Mouse (Mus musculus) megakaryocyte, embryonic 14.5 days (primary cell): ENCODE measurements at regions not wholly inside any gene's neighbourhood (a gene's known extent, or its start where the extent isn't known, plus 50 kb on each side); places are given as distances from the start of the nearest gene placed in this dataset.
"Not testable (repeated sequence)": the region's sequence is repeated elsewhere in the genome, so short reads cannot be mapped to it uniquely, and the experiment has no call there.

ENCODE experiments used
- H3K27me3 ChIP-seq: replicated peaks from 2 replicates; pipeline ENCODE3; 2012; ENCODE audit warnings: inconsistent platforms
- H3K36me3 ChIP-seq: replicated peaks from 2 replicates; pipeline ENCODE3; 2012; ENCODE audit warnings: low read length, inconsistent platforms, mixed read lengths
- H3K4me1 ChIP-seq: 2 replicates; pipeline ENCODE4 v1.6.1; 2012; ENCODE audit warnings: inconsistent platforms
- H3K4me3 ChIP-seq: replicated peaks from 2 replicates; pipeline ENCODE3; 2012; ENCODE audit warnings: moderate library complexity, mild to moderate bottlenecking, inconsistent platforms
- H3K9me3 ChIP-seq: 2 replicates; pipeline ENCODE4 v1.6.1; 2012; ENCODE audit warnings: inconsistent platforms
- FLI1 ChIP-seq: IDR thresholded peaks from 2 replicates; pipeline ENCODE4 v1.6.1; 2012; ENCODE audit warnings: low read length, inconsistent platforms, mixed read lengths
- GATA1 ChIP-seq: IDR thresholded peaks from 3 replicates; pipeline ENCODE4 v1.6.1; 2012; ENCODE audit warnings: mixed read lengths, low read length, inconsistent platforms, borderline replicate concordance

DNA sequence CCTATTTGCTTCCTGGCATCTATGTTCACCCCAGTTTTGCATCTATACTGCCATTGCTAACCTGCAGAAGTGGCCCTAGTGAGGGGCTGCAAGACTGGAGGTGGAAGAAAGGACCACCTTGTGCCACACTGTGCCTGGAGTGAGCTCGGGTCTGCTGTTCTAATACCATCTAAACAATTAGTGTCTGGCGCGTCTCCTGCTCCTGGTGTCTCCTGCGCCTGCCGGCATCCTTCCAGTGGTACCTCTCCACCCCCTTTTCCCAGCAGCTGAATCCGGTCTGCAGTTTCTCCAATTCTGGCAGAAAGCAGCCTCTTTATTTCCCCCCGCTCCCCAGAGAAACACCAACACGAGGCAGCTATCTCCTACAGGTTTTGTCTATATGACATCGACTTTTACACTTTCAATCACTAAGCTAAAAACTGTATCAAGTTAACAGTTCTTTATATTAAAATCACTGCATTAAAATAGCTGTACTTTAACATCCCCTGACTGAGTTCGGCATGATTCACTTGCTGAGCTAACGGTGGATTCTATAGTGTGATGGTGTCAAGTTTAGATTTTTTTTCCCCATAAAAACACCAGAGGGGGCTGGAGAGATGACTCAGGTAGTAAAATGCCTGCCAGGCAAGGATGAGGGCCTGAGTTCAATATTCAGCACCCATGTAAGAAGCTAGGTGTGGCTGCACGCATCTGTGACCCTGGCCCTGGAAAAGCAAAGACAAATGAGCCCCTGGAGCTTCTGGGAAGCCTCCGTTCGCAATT lies 131.1 kb upstream of the 1700025G04Rik start:
- Histone ChIP-seq H3K9me3 (peaks cover 8% of the 10 kb centered on the region; the same call in 1 of the 2 replicates), H3K36me3 (no peaks in the 10 kb centered on the region), H3K27me3 (peaks cover 2% of the 10 kb centered on the region), H3K4me3 (no peak overlapping the region), H3K4me1 (no peaks in the 10 kb centered on the region)
- TF ChIP-seq FLI1 = no peak
- TF ChIP-seq GATA1 = no peak

DNA sequence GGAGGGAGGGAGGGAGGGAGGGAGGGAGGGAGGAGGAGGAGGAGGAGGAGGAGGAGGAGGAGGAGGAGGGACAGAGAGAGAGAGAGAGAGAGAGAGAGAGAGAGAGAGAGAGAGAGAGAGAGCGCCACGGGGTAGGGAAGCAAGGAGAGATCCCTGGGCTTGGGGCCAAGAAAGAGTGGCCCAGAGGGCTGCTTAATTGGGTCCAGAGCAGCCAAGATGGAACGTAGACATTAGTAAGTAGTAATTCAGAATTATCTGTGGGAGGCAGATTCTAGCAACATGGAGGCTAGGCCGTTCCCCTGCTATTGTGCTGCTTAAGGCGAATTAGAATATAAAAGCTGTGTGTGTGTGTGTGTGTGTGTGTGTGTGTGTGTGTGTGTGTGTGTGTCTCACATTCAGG lies 129.8 kb upstream of the 1700025G04Rik start:
- not testable (repeated sequence) for H3K36me3 ChIP-seq, H3K4me3 ChIP-seq, H3K4me1 ChIP-seq, H3K9me3 ChIP-seq, H3K27me3 ChIP-seq

DNA sequence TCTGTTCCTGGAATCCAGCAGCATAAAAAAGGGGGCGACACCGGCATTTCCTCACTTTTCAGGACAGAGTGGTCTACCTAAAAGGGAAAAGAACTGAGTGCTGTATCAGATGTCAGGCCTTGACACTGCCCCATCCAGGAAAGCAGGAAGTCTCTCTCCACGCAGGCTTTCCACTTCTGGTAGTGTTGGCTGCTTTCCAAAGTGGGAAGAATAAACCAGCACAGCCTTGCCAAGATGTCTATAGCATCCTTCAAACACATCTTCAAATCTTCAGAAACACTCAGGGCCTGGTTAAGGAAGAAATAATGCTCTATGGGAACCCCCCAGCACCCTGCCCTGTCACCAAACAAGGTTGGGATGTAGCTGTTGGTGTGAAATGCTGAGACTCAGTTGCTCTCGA lies 127.5 kb upstream of the 1700025G04Rik start:
- Histone ChIP-seq H3K9me3 (no peaks in the 10 kb centered on the region), H3K27me3 (peaks cover 7% of the 10 kb centered on the region), H3K4me1 (no peaks in the 10 kb centered on the region), H3K36me3 (no peaks in the 10 kb centered on the region), H3K4me3 (no peak overlapping the region)
- TF ChIP-seq FLI1 = no peak
- TF ChIP-seq GATA1 = no peak

DNA sequence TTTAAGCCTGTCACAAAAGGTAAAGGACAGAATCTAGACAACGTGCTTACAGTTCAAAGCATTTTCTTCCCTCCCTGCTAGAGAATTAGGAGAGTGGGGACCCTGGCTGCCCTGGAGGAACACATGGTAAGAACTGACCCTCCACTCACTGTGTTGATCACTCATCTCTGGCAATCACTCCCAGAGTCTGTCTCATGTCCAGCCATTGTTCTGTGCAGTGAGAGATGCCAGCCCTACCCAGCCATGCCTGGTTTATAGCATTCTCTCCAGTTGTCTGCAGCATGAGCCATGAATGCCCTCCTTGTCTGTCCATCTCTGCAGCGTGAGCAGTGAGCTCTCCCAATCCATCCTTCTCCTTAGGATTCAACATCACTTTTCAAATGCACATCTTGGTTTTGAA lies 124.5 kb upstream of the 1700025G04Rik start:
- Histone ChIP-seq H3K4me1 (no peaks in the 10 kb centered on the region), H3K9me3 (no peaks in the 10 kb centered on the region), H3K4me3 (no peak overlapping the region), H3K27me3 (peaks cover 4% of the 10 kb centered on the region), H3K36me3 (no peaks in the 10 kb centered on the region)
- TF ChIP-seq FLI1 (no peak), GATA1 (no peak)

DNA sequence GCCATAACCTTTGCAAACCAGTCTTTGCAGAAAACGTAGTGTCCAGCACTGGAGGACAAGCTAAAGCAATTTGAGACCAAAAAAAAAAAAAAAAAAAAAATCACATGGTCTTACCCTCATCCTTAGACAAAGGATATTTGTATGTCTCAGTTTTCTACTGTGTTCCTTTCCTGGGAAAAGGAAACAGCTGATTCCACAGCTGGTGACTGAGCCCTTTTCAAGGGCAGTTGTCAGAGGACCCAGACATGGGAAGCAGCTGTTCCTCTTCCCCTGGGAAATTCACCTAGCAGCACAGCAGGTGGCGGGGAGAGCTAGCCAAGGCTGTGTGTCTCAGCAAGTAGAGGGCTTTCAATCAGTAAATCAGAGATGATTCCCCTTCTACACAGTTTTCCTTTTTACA lies 113.3 kb upstream of the 1700025G04Rik start:
- peaks cover 2% of the 10 kb centered on the region; the same call in 1 of the 2 replicates for H3K9me3 ChIP-seq
- H3K27me3 ChIP-seq = no peaks in the 10 kb centered on the region
- H3K4me3 ChIP-seq = no peak overlapping the region
- no peaks in the 10 kb centered on the region for H3K36me3 ChIP-seq
- H3K4me1 ChIP-seq = no peaks in the 10 kb centered on the region
- TF ChIP-seq FLI1 (no peak), GATA1 (no peak)

DNA sequence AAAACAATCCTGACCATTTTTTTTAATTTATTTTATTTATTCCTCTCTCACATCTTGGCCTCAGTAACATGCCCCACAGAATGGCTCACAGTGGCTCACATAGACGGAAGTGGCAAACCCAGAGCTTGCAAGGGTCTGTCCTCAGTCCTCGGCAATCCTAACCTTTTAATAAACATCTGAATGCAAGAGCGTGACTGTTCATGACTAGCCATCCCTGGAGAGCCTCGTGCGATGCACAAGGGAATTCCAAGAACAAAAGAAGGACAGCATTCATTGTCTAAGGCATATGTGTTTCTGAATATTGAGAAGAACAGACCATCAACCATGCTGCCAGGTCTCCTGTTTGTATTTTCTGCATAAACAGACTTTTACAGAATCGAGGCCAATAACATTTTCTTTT lies 98.8 kb upstream of the 1700025G04Rik start:
- Histone ChIP-seq H3K27me3 (no peaks in the 10 kb centered on the region), H3K4me1 (no peaks in the 10 kb centered on the region), H3K9me3 (peaks cover 5% of the 10 kb centered on the region), H3K4me3 (no peak overlapping the region), H3K36me3 (no peaks in the 10 kb centered on the region)
- no peak for TF ChIP-seq GATA1
- no peak for TF ChIP-seq FLI1

DNA sequence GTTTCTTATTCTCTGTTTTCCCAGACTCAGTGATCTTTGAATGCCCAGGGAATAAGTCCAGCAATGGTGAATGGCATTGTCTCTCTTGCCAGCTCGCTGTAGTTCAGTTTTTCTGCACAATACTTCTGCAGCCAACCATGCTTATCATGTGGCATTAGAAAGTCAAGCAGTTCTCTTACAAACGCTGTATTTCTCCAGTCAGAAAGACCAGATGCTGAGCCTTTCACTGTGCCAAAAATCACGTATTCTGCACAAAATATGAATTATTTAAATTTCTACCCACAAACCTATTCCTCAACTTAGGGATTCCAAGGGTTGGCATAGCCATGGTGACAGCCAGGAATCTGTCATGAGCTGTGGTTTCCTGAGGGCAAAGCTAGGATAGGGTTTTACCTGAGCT lies 95.0 kb upstream of the 1700025G04Rik start:
- Histone ChIP-seq H3K27me3 (no peaks in the 10 kb centered on the region), H3K4me3 (no peak overlapping the region), H3K4me1 (no peaks in the 10 kb centered on the region), H3K36me3 (no peaks in the 10 kb centered on the region), H3K9me3 (peaks cover 5% of the 10 kb centered on the region)
- TF ChIP-seq GATA1 = no peak
- no peak for TF ChIP-seq FLI1

DNA sequence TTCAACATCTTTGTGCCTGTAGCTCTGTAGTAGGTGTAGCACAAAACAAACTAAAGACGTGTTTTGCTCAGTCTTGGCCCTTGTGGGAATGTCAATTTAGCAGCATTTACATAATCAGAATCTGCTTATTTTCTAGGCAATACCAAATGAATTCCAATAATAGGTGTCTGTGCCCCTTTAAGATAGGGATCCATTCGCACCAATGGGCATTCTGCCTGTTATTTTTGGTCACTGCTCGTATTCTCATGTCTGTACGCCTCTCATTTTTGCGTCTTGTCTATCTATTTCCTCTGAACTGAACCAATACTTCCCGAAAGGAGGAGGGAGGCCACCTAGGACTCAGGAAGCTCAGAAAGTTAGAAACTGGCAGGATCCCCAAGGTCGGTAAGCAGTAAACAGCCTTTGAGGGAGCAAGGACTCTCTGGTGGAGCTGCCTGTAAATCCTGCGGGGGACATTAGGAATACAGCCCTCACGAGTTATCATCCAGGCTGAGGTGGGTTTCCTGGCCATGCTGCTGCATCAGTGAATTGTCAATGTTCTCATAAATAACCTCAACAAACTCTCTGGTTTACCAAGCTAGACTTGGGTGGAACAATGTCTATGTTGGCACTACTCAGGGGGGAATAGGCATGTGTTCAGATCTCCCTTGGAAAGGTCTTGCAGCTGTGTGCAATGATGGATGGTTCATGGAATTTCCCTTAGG lies 86.5 kb upstream of the 1700025G04Rik start:
- Histone ChIP-seq H3K9me3 (no peaks in the 10 kb centered on the region), H3K4me3 (no peak overlapping the region), H3K27me3 (peaks cover 7% of the 10 kb centered on the region), H3K36me3 (no peaks in the 10 kb centered on the region), H3K4me1 (no peaks in the 10 kb centered on the region)
- TF ChIP-seq FLI1 = no peak
- no peak for TF ChIP-seq GATA1

DNA sequence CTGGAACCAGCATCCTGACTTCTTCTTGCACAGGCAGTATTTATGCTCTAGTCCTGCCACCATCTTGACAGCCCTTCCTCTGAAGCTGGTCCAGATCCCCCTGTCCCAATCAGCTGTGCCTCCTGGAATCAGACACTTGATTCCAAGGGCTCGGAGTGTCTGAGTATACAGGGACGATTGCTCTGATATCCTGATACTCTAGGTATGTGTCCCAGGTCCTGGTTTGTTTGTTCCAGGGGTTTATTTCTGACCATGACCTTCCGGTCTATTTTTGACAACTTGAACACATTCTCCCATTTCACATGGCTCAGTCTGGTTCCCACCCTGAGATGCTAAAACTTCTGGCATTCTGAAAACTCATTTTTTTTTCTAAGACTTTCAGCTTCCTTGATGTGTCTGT lies 85.8 kb upstream of the 1700025G04Rik start:
- Histone ChIP-seq H3K4me3 (no peak overlapping the region), H3K27me3 (peaks cover 7% of the 10 kb centered on the region), H3K4me1 (no peaks in the 10 kb centered on the region), H3K36me3 (no peaks in the 10 kb centered on the region), H3K9me3 (no peaks in the 10 kb centered on the region)
- TF ChIP-seq FLI1 = no peak
- TF ChIP-seq GATA1 = no peak

DNA sequence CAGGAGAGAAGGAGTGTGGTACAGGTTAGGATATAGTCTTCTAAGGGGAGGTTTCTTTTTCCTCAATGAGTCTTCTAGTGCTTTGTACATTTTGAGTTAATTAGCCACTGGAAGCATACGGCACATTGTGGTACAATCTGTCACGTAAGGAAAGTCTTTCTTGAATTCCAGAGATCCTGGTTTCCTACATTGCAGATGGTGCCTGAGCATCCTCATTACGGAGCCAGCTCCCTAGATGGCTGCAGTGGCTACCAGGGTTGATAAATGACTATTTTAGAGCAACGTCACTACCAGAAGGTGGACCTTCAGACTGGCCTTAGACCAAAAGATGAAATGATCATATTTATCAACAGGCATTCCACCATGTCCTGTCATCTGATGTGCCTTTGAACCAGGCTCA lies 84.5 kb upstream of the 1700025G04Rik start:
- H3K4me3 ChIP-seq = no peak overlapping the region
- no peaks in the 10 kb centered on the region for H3K4me1 ChIP-seq
- H3K9me3 ChIP-seq = no peaks in the 10 kb centered on the region
- no peaks in the 10 kb centered on the region for H3K36me3 ChIP-seq
- TF ChIP-seq GATA1 = no peak
- no peak for TF ChIP-seq FLI1
- peaks cover 7% of the 10 kb centered on the region for H3K27me3 ChIP-seq
